Mouse (Mus musculus) cerebellum, adult (tissue): ENCODE results near the gene Tfcp2l1.
"Not testable (repeated sequence)": the region's sequence is repeated elsewhere in the genome, so short reads cannot be mapped to it uniquely, and the experiment has no call there.

ENCODE experiments used
- ATAC-seq: cut with Nextera tagmentation; 2 replicates; pipeline ENCODE4 v1.9.2; 2017; ENCODE audit warnings: mild to moderate bottlenecking, moderate library complexity, mixed read lengths; ENCODE audit not compliant: insufficient number of reproducible peaks, low FRiP score, low TSS enrichment

Gene Tfcp2l1

DNA sequence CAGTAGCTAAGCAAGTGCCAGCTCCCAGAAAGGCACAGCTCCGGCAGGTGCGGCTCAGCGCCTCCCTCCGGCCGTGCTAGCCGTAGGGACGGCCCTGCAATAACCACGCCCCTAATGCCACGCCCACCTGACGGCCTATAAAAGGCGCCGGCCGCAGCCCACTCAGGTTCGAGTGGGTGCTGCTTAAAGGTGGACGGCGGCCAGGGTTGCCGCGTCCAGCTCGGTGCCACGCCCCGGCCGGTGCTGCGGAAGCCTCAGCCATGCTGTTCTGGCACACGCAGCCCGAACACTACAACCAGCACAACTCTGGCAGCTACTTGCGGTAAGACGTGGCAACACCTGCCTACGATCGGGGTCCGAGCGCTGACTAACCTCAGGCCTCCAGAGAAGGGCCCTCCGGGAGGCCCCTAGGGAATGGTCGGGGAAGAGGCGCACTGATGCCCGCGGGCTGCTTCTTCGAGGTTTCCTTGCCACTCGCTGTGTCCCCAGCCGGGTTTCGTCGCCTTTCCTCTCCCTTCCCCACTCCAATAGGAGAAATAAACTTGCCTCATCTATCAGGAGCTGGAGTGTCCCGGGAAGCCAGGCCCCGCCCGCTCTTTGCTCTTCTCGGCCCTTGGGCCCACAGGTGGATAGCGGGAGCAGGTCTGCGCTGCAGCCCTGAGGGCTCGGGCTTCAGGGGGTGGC is at the start of gene Tfcp2l1:
Gene Tfcp2l1, plus strand, starts transcription at position 165 of the 684 bp plus-strand sequence.
- peak; percentile 76 for ATAC-seq

GRCm38 (mm10) chr1:118580174-118580702 is 47.5 kb upstream of the Tfcp2l1 start:
- ATAC-seq = no peak

DNA sequence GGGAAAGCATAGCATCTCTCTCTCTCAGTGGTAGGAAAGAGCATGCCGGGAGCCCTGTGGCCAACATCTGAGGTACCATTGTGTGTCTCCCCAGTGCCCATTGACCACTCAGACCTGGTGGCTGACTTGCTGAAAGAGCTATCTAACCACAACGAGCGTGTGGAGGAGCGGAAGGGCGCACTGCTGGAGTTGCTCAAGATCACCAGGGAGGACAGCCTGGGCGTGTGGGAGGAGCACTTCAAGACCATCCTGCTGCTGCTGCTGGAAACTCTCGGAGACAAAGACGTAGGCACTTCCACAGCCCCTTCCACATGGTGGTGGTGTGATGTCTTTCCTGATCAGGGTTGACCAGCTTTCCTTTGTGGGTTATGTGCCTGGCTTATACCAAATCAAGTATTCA is 46.6 kb upstream of the Tfcp2l1 start:
- no peak for ATAC-seq

DNA sequence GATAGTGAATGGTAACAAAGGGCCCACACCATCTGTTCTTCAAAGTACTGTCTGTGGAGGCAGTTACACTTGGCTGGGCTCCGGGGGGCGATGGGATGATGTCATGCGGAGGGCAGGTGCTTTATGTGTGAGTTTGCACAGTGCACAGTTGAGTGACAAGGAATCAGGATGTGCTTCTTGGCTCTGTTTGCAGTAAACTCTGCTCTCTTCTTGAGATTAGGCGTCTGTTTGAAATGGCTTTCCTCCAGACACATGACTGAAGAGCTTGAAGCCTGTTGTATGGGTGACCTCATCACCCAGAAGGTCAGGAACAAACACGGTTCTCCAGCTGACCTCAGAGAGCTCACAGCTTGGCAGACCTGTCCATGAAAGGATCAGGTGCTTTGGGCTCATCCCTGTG is 38.0 kb upstream of the Tfcp2l1 start:
- no peak for ATAC-seq

- ATAC-seq = no peak
These were observed 34.8 kb upstream of the Tfcp2l1 start for GRCm38 (mm10) chr1:118592933-118593332.

GRCm38 (mm10) chr1:118595395-118595794 is 32.4 kb upstream of the Tfcp2l1 start:
- no peak for ATAC-seq

- no peak for ATAC-seq
These were observed 30.1 kb upstream of the Tfcp2l1 start for GRCm38 (mm10) chr1:118597475-118598213.

GRCm38 (mm10) chr1:118598339-118598738 is 29.4 kb upstream of the Tfcp2l1 start:
- ATAC-seq = peak; percentile 81

DNA sequence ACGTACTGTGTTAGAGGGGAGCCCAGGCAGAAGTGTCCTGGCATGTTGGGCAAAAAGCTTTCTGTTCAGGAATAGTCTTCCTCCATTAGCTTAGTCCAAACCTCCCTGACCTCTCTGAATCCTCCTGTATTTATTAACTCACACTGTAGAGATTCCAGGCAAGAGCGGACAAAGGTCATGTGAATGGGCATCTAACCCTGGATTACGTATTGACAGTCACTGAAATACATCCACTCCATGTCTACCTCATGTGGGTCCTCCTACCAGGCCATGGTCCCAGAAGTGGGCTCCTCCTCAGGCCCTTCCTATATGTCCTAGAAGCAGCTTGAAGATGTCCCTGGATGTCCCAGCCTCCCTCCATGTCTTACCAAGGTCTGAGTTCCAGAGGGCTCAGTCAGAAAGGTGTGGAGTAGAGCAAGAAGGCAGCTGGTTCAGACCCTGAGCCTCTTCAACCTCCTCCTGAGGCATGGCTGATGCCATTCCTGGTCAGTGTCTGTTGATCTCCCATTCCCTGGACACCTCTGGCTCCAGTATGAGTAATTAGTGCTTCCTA is 14.0 kb upstream of the Tfcp2l1 start:
- ATAC-seq = no peak

DNA sequence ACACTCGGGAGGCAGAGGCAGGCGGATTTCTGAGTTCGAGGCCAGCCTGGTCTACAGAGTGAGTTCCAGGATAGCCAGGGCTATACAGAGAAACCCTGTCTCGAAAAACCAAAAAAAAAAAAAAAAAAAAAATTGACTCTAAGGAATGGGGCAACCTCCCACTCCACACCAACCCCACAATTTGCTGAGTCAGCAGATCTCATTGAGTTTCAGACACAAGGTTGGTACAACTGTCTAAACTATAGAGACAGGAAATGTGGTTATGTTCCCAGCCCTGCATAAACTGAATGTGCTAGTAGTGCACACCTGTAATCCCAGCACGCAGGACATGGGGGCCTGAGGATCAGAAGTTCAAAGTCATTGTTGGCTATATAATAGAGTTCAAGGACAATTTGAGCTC is 6.7 kb upstream of the Tfcp2l1 start:
- not testable (repeated sequence) for ATAC-seq

DNA sequence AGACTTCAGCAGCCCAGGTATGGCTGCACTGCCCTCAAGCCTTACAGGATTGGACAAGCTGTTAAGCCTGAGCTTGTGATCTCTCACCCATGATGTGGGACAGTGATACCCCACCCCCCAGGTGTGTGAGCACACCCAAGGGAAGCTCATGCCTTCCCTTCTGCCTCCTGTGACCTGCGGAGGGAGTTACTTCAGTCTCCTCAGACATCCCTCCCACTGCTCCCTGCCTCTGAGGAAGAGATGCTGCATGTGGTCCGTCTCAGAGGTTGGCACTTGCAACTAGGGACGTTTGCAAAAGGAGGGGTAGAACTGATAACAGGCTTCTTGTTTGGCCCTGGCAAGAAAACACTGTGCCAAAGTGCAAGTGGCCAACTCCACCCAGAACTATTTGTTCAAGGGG is 4.9 kb upstream of the Tfcp2l1 start:
- ATAC-seq = no peak

DNA sequence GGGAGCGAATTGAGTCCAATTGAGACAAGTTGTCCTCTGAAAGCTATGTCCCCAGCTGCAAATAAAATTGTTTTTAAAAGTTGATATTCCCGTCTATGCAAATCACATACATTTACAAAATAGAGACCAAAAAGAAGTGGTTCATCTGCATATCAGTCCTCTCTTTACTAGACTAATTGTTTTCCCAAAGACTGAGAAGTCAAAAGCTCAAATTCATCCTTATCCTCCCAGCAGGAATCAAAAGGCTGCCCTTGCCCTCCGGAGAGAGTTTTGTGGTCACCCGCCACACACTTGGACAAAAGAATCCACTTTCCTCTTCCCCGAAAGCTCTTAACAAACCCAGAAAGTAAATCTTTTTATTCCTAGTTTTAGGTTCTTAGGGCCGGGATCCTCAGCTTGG is 2.3 kb upstream of the Tfcp2l1 start:
- ATAC-seq = no peak

DNA sequence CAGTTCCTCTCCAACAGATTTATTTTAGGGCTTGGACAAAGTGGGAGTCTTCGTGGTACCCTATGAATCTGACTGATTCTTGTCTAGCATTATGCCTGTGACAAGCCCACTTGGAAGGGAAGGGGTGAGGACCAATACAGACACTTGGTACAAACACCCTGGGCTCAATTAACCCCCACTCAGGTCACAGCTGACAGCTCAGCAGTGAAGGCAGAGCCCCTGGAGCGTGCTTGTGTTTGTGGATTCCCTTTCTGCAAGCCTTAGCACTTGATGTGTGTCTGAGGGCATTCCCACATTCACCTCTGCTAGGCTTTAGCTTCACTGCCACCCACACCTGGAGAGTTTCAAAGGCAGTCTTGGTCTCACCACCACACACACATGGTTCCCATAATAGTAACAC is 1.8 kb upstream of the Tfcp2l1 start:
- no peak for ATAC-seq

DNA sequence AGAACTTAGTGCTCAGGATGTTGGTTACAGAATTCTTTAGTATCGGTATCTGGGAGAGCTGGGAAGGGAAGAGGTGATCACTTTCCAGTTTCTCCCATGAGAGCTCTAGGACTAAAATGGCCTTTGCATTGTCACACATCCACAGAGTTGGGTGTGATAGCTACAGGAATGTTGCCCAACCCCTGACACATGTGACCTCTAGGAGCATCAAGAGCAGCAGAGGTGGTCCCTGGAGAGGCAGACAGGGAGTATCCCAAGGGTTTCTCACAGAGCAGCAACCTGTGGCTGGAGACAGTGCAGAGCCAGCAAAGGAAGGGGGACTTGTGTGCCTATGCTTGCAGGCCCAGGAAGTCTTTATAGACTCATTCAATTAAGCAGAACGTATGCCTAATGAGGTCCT is 1.3 kb upstream of the Tfcp2l1 start:
- no peak for ATAC-seq

GRCm38 (mm10) chr1:118633415-118633980 is 5.8 kb downstream of the Tfcp2l1 start:
- no peak for ATAC-seq

DNA sequence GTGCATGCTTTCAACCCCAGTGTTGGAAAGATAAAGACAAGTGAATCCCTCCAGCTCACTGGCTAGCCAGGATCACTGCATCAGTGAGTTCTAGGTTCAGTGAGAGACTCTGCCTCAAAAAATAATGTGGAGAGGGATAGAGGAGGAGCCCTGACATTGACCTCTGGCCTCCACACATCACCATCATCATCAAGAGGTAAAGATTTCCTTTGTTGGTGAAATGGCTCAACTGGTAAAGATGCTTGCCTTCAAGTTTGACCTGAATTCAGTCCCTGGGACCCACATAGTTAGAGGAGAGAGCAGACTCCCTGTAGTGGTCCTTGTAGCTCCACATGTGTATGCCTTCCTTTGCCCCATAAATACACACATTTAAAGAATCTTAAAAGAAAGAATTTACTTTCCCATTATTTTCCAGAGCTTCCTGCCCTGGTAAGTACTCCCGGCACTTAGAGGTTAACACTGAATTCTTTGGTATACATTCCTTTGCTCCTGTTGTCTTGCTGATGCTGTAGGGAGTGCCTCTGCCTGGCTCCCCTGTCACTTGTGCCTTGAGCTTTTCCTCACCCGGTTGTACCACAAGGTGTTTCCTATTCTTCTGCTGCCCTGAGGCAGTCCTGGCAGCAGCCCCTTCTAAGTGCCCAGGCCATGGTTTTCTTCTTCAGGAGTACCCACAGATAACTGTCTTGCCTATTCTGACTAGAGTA is 14.7 kb downstream of the Tfcp2l1 start:
- ATAC-seq = no peak

- ATAC-seq = 0 out of 2 replicates have a peak, but pooled peaks have one; percentile 52
These were observed 15.6 kb downstream of the Tfcp2l1 start for GRCm38 (mm10) chr1:118643138-118643979.

- no peak for ATAC-seq
These were observed 18.0 kb downstream of the Tfcp2l1 start for GRCm38 (mm10) chr1:118645701-118646100.

DNA sequence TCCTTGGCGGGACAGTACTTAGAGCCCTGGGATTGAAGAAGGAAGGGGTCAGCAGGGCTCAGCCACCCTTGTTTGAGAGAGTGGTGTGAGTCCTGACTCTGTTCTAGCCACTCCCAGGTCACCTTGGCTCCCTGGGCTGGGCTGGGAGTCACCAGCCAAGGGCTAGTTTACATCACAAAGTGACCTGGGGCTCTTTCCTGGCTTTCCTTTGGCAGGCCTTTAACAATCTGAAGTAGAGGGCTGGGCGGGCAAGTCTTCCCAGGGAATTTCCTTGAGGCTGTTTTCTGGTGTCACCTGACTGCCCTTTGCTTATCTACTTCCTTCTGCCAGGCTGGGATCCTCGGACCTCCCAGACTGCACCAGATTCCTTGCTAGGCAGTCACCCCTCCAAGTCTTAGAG is 20.3 kb downstream of the Tfcp2l1 start:
- ATAC-seq = no peak
